Mouse (Mus musculus) left cerebral cortex, postnatal 4 days (tissue): ENCODE results near the gene Omp. TPM values are rescaled to one million over a fixed set of nuclear protein-coding genes. Genes with fewer than 3 reads are reported as not detected.

Source experiments
- DNase-seq: peaks from one replicate; pipeline ENCODE4 v3.0.0-alpha.2; 2022
- intact Hi-C: fragments of 180-260 bp; cut with DNase I; formaldehyde crosslinking; loops from one replicate; pipeline ENCODE4 v1.15.1; 2025
- total RNA-seq, 2 experiments: library from RNA; stranded (reverse); gene quantifications; 2 replicates each; pipeline ENCODE4 v1.2.3; 2021

Omp gene
- total RNA-seq, 2 experiments from 2014 or later = 1.4 to 2.1 TPM

GRCm38 (mm10) chr7:98142648-98143047, 2.7 kb downstream of the Omp start:
- intact Hi-C loops = no loop called here

GRCm38 (mm10) chr7:98142247-98142646, 3.1 kb downstream of the Omp start:
- intact Hi-C loops = no loop called here
- DNase-seq = no peak

More at GRCm38 (mm10) chr7:98142648-98143047, 2.7 kb downstream of the Omp start:
- no peak for DNase-seq

DNA sequence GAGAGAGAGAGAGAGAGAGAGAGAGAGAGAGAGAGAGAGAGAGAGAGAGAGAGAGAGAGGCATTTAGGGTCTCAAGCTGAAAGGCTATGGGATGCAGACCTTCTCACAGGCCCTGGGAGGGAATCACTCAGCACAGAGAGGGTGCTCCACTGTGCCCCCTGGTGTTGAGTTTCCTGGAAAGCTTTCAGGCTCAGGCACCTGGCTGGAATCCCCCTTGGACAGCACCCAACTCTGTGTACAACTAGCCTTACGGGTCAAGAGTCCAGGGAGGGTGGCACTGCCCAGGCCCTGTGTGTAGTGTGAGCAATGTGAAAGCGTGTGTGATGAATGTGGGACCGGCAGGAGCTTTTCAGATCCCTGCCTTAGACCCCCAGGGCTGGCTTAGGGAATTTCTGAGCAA, 4.1 kb downstream of the Omp start:
- intact Hi-C loops = no loop called here
- DNase-seq = no peak

GRCm38 (mm10) chr7:98140597-98140996, 4.7 kb downstream of the Omp start:
- peak; percentile 63 for DNase-seq
- intact Hi-C loops = no loop called here

GRCm38 (mm10) chr7:98139216-98139615, 6.1 kb downstream of the Omp start:
- intact Hi-C loops = no loop called here
- DNase-seq = no peak

GRCm38 (mm10) chr7:98137995-98138394, 7.3 kb downstream of the Omp start:
- intact Hi-C loops = no loop called here
- no peak for DNase-seq

GRCm38 (mm10) chr7:98137583-98137982, 7.7 kb downstream of the Omp start:
- no peak for DNase-seq
- intact Hi-C loops = no loop called here

DNA sequence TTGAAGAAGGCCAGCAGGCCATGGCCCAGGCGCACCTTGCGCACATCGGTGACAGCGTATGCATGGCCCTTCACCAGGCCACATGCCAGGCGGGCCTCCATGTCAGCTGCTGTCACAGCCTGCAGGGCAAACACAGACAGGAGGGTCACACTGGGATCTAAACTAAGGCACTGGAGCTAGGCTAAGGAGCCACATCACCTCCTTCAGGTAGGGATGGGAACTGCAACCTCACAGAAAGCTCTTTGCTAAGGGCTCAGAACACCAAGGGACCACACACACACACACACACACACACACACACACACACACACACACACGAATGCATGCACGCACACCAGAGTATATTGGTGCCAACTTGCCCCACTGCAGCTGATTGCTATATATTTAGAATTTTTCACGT, 13.6 kb downstream of the Omp start:
- intact Hi-C loops = no loop called here
- no peak for DNase-seq

DNA sequence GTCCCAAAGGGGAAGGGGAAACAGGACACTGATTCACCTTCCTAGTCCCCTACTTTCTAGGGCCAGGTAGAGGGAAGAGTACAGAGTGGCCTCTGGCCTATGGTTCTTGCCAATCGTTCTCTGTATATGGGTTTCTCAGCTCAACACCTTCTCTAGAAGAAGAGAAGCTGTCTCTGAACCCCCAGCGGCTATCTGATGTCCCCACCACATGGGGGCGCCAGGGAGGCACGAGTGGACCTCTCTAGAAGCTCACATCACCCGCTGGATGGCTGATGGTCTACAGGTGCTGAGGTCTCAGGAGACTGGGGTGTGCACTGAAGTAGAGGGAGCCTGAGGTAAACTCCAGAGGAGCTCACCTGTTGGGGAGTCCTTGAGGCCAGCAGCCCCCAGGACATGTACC, 19.8 kb downstream of the Omp start:
- intact Hi-C loops = loop anchor here (10.0 kb wide), 1 partner anchor 381 kb away; no protein-coding TSS in a partner anchor
- peak; percentile 52 for DNase-seq

DNA sequence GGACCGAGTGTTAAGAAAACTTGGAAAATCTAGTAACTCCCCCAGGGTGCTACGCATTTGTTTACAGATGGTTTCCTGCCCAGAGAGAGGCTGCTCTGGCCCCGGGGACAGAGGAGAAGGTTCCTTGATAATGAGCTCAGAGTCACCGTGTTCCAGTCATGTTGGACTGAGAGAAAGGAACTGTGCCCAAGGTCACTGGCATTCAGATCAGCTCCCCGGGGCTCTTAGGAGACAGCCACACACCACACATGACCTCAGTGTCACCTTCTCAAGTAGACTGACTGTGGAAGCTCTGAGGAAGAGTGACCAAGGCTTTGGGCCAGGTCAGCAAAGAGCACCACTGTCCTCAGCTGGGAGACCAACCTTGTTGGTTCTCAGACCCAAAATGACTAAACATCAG, 20.6 kb downstream of the Omp start:
- no peak for DNase-seq
- intact Hi-C loops = loop anchor here (10.0 kb wide), 1 partner anchor 380 kb away; no protein-coding TSS in a partner anchor

DNA sequence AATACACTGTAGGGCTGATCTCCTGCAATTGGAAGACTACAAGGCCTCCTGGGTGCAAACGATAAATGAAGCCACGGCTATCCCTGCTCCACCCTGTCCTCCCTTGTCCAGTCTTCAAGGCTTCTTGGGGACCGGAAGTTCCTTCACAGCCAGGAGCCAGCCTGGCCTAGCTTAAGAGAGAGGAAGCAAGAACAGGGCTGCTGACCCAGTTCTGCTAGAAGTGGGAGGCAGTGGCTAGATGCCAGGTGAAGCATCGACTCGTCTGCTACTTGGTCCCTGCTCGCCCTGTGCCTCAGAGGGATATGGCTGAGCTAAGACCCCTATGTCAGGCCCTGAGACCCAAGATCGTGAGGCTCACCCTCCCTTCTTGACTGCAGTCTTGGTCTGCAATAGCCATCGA, 23.6 kb downstream of the Omp start:
- DNase-seq = no peak
- intact Hi-C loops = loop anchor here (10.0 kb wide), 1 partner anchor 377 kb away; no protein-coding TSS in a partner anchor

GRCm38 (mm10) chr7:98121241-98121640, 24.1 kb downstream of the Omp start:
- intact Hi-C loops = loop anchor here (10.0 kb wide), 1 partner anchor 376 kb away; no protein-coding TSS in a partner anchor
- no peak for DNase-seq

- peak; percentile 71 for DNase-seq
- intact Hi-C loops = loop anchor here (10.0 kb wide), 1 partner anchor 376 kb away; no protein-coding TSS in a partner anchor
Observed at GRCm38 (mm10) chr7:98120325-98120724, 25.0 kb downstream of the Omp start.

- DNase-seq = no peak
Observed at GRCm38 (mm10) chr7:98119961-98120232, 25.4 kb downstream of the Omp start.

DNA sequence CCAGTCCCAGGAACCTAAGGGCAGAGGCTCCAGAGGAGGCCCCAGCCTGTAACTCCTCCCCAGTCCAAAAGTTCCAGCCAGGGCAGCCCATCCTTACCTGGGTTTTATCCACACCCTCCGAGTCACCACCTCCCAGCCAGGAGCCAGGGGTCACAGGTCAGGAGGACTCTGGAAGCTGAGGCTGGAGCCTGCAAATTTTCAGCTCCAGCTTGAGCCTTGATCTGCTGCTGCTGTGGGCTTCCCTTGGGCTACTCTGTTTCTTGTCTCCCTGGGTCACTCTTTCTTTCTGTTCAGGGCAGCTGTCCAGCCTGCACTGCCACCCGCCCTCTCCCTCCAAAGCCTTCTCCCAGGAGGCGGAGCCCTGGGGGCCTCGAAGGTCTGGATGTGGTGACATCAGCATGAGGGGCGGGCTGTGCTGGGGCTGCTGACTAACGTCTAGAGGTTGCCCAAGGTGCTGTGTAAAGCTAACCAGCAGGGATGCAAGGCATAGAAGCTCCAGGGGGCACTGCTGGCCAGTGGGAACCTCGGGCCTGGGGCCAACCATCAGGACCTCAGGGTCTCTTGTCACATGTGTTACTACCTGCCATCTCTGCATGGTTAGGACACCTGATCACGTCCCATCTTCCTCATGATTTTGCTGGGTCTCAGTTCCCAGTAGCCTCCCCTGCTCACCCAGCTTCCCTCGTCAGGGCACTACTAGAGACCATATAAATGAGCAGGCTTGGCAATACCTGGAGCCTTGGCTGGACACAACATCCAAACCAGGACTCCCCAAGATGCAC, 25.9 kb downstream of the Omp start, which contains the start of gene Myo7a:
Myo7a (minus strand) TSS at position 346 of the 782 bp plus-strand sequence.
- intact Hi-C loops = no loop called here
- DNase-seq = no peak

More at GRCm38 (mm10) chr7:98119961-98120232, 25.4 kb downstream of the Omp start:
- intact Hi-C loops = loop anchor here (10.0 kb wide), 1 partner anchor 375 kb away; no protein-coding TSS in a partner anchor

DNA sequence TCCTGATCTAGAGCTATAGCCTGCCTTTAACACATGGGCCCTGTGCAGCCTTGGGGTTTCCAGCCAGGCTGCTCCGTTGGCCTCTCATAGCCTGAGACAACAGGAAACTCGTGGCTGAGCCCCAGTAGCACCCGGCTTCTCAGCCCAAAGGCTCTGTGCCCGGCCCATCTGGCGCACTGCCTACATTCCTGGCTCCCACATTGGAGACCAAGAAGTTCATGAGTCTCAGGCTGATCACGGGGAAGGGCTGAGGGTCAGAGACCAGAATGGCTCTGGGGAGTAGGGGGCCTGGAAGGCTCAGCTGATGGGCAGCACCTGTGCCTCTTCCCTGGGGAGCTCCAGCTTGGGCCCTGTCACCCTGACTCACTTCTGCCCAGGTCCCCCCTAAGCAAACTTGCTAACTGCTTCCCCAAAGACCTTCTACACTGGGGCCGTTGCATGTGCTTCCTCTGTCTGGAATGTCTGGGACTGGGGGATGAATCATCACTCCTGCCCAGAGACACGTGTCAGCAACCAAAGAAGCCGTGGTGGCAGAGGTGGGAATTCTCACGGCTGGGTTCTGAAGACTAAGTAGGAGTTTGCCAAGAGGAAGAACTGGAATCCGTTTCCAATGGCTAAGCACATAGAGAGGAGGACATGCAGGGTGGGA, 28.2 kb downstream of the Omp start:
- intact Hi-C loops = no loop called here
- peak; percentile 57 for DNase-seq

DNA sequence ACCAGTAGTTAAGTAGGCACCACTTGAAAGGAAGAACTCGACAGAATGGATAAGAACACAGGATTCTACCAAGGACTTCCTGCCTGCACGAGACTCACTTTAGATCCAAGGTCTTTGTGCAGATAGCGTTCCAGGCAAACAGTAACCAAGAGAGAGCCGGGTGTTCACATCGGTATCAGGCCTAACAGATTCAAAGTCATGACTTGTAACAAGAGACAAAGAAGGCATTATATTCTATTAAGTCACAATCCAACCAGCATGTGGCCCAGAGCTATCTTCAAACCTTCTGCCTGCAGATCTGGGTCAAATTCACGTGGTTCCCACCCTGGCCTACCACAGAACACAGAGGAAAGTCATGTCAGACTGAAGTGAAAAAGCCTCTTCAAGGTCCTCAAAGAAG, 30.6 kb downstream of the Omp start:
- intact Hi-C loops = no loop called here
- DNase-seq = no peak

- no peak for DNase-seq
- intact Hi-C loops = no loop called here
Observed at GRCm38 (mm10) chr7:98111233-98111632, 34.1 kb downstream of the Omp start.

DNA sequence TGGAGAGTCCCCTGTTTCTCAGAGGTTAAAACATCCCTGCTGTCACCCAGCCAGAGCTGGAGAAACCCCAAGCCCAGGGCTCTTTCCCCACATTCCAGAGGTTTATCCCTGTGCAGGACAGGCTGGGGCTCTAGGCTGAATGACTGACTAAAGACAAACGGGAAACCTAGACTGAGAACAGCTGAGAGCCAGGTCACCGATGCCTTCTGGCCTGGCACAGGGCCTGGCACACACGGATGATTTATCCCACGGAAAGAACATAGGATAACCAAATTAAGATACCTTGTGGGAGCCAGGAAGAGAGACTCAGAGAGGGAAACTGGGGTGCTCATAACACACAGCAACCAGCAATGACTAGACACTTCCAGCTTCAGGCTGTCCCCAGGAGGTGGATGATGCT, 35.5 kb downstream of the Omp start:
- intact Hi-C loops = no loop called here
- DNase-seq = no peak

DNA sequence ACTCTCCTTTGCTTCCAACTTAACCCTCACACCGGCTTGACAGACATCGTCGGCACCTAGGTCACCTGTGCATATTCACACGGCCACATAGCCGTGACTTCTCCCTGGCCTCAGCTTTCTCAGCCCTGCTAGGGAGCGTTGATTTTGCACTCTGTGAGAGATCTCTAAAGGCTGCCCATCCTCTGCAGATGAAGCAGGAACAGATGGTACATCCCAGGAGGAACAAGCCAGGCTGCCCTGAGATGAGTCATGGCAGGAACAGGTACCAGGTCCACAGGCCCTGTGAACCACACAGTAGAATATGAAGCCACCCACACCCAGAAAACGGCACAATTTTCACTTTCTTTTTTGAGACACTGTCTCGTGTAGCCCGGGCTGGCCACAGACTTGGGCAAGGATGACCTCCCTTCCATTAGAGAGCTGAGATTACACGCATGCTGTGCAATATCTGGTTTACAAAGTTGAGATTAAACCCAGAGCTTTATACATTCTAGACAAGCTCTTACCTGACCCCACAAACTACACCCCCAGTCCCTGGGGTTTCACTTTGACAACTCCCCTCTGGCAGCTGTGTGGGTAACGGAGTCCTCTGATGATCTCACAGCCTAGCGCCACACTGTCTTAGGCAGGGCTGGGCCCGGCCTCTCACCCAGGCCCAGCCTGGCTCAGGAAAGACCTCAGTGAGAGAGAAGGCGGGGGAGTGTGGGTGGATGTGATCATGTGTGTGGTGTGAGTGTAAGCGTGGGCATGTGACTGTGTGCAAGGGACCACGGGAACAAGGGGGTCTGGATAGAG, 36.5 kb downstream of the Omp start:
- intact Hi-C loops = no loop called here

DNA sequence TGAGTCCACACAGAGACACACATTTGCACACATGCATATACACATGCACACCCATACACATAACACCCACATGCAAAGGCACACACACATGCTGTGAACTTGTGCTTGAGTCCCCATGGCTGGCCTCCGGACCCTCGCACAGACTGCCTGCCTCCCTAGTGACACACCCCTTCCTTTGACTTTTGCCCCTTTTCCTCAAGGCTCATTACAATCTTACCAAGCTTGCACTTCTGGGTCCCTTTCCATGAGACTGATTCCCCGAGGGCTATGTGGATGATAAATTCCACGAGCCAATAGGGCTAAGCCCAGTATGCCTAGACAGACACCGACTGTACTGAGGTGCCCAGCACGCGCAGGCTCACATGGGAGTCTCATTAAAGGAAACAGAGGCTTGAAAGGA, 39.0 kb downstream of the Omp start:
- DNase-seq = no peak
- intact Hi-C loops = no loop called here

More for the DNA sequence above, 36.5 kb downstream of the Omp start:
- no peak for DNase-seq
